Mouse (Mus musculus) forebrain, embryonic 11.5 days (tissue): ENCODE measurements at regions not wholly inside any gene's neighbourhood (a gene's known extent, or its start where the extent isn't known, plus 50 kb on each side); places are given as distances from the start of the nearest gene placed in this dataset.

ENCODE experiments used
- ATAC-seq: fragments of 200-750 bp; cut with Nextera tagmentation; replicated peaks from 2 replicates; pipeline ENCODE4 v1.8.0; 2017; ENCODE audit warnings: moderate TSS enrichment; ENCODE audit not compliant: low FRiP score
- DNase-seq: peaks from one replicate; pipeline ENCODE4 v3.0.0-alpha.2; 2017; ENCODE audit warnings: low spot score
- H3K27ac ChIP-seq: fragments of 300-500 bp; sonication (generic); 2 replicates; pipeline ENCODE4 v1.5.1; 2014; ENCODE audit warnings: low read depth, low read length
- H3K27me3 ChIP-seq: fragments of 300-500 bp; sonication (generic); 2 replicates; pipeline ENCODE4 v1.6.1; 2014; ENCODE audit warnings: mild to moderate bottlenecking, low read length, mixed read lengths; ENCODE audit not compliant: control insufficient read depth, insufficient read depth
- H3K36me3 ChIP-seq: fragments of 300-500 bp; sonication (generic); 2 replicates; pipeline ENCODE4 v1.6.1; 2014; ENCODE audit warnings: mild to moderate bottlenecking, low read length, moderate library complexity, mixed read lengths; ENCODE audit not compliant: control insufficient read depth, insufficient read depth
- H3K4me1 ChIP-seq: fragments of 300-500 bp; sonication (generic); replicated peaks from 2 replicates; pipeline ENCODE4 v1.6.1; 2014; ENCODE audit warnings: low read length, mixed read lengths; ENCODE audit not compliant: control insufficient read depth, insufficient read depth
- H3K4me2 ChIP-seq: fragments of 300-500 bp; sonication (generic); 2 replicates; pipeline ENCODE4 v1.6.1; 2014; ENCODE audit warnings: low read depth, mild to moderate bottlenecking, low read length, moderate library complexity, mixed read lengths; ENCODE audit not compliant: severe bottlenecking
- H3K4me3 ChIP-seq: fragments of 300-500 bp; sonication (generic); 2 replicates; pipeline ENCODE4 v1.5.1; 2014; ENCODE audit warnings: low read depth, low read length
- H3K9ac ChIP-seq: fragments of 300-500 bp; sonication (generic); 2 replicates; pipeline ENCODE4 v1.6.1; 2014; ENCODE audit warnings: low read length
- H3K9me3 ChIP-seq: fragments of 300-500 bp; sonication (generic); 2 replicates; pipeline ENCODE4 v1.6.1; 2016; ENCODE audit warnings: low read length, mixed read lengths; ENCODE audit not compliant: control insufficient read depth
- WGBS: fragments of 180-500 bp; shearing (Covaris S2); extraction: QIAGEN DNeasy Blood & Tissue Kit; methylation state at CpG from one replicate; pipeline ENCODE4 v1.1.7; 2014; 5-methylcytosine and 5-hydroxymethylcytosine counted together

DNA sequence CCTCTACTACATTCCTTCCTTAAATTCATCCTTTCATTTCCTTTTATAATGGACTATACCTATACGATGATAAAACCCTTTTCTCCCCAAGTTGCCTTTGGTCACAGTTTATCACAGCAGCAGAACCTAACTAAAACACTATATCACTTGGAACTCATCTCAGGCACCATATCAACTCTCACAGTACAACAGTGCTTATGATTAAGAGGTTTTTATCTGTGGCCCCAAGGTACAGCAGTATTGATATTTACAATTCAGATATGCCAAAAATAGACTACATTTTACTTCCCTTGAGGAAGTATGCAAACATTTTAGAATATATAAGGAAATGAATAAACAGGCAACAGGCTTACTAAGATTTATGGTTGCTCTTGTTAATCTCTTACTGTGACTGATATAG, 251.4 kb upstream of the Mef2c start:
- no peak for DNase-seq

GRCm38 (mm10) chr13:83266591-83266990, 237.2 kb upstream of the Mef2c start:
- H3K27ac ChIP-seq, result no peak overlapping the region
- H3K4me3 ChIP-seq, result no peak overlapping the region
- no peak overlapping the region for H3K4me2 ChIP-seq
- ATAC-seq (no peak), DNase-seq (no peak)
- H3K9me3 ChIP-seq, result no peaks in the 10 kb centered on the region
- 93% methylated on average over 1 of the region's 1 CpGs for WGBS
- H3K9ac ChIP-seq, result no peak overlapping the region
- H3K4me1 ChIP-seq, result no peaks in the 10 kb centered on the region
- H3K36me3 ChIP-seq, result no peaks in the 10 kb centered on the region
- no peaks in the 10 kb centered on the region for H3K27me3 ChIP-seq

More for the DNA sequence above, 251.4 kb upstream of the Mef2c start:
- Histone ChIP-seq H3K9ac (no peak overlapping the region), H3K4me2 (no peak overlapping the region), H3K27ac (no peak overlapping the region), H3K4me1 (no peaks in the 10 kb centered on the region), H3K36me3 (no peaks in the 10 kb centered on the region), H3K4me3 (no peak overlapping the region), H3K27me3 (no peaks in the 10 kb centered on the region), H3K9me3 (no peaks in the 10 kb centered on the region)
- no peak for ATAC-seq
- WGBS, result 92% methylated on average over 1 of the region's 1 CpGs

DNA sequence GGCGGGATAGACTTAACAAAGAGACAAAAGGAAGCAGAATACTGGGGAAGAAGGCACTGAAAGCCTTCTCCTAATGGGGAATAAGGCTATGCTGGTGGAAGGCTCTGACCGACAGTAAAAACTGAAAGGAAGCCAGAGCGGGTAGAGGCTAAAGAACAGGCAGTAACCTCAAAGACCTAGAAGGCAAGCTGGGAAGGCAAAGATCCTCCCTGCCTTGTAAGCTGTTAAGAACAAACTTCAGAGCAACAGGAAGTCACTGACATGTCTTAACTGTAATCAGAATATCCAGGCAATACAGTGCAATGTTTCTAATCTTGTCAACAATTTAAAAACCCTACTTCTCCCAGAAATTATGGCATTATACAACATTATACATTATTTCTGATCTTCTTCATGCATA, 235.2 kb upstream of the Mef2c start:
- Histone ChIP-seq H3K9me3 (no peaks in the 10 kb centered on the region), H3K36me3 (no peaks in the 10 kb centered on the region), H3K27ac (no peak overlapping the region), H3K27me3 (no peaks in the 10 kb centered on the region), H3K4me3 (no peak overlapping the region), H3K4me2 (no peak overlapping the region), H3K4me1 (no peaks in the 10 kb centered on the region), H3K9ac (no peak overlapping the region)
- WGBS, result 83% methylated on average over 3 of the region's 3 CpGs
- ATAC-seq (no peak), DNase-seq (no peak)

DNA sequence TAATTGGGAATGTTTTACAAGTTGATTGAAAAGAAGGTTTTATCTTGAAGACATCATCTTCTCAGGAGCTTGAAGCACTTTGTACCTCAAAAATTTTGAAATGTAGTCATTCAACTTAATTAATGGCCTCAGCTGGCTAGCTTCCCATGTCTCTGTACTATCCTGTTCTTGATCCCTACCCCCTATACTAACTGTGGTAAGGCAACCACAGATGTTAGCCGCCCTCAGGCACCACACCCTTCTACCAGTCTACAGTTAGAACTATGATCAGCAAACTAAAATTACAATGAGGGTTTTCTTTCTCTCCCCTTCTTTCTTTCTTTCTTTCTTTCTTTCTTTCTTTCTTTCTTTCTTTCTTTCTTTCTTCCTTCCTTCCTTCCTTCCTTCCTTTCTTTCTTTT, 225.1 kb upstream of the Mef2c start:
- no peaks in the 10 kb centered on the region for H3K4me1 ChIP-seq
- H3K4me3 ChIP-seq, result no peak overlapping the region
- no peak overlapping the region for H3K4me2 ChIP-seq
- no peaks in the 10 kb centered on the region for H3K27me3 ChIP-seq
- no peak overlapping the region for H3K27ac ChIP-seq
- WGBS, result 90% methylated on average over 1 of the region's 1 CpGs
- ATAC-seq, result no peak
- no peaks in the 10 kb centered on the region for H3K9me3 ChIP-seq
- H3K9ac ChIP-seq, result no peak overlapping the region
- H3K36me3 ChIP-seq, result no peaks in the 10 kb centered on the region
- DNase-seq, result no peak

DNA sequence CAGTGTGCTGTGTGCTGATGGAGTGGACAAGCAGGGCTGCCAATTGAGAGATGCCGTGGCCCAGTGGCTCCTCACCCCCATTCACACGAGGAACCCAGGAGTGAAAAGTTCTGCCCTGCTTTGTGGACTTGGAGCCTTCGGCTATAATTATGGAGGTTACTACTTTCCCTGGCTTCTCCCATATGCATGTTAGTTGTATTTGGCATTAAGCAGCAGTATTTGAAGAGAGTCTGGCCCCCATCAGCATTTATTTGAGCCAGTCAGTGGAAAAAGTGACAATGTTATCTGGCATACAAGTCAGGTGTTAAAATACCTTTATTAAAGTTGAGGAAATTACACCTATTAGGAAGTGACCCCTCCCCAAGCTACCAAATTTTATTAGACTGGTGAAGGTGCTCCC, 196.1 kb upstream of the Mef2c start:
- no peaks in the 10 kb centered on the region for H3K9me3 ChIP-seq
- ATAC-seq, result no peak
- no peaks in the 10 kb centered on the region for H3K4me1 ChIP-seq
- H3K4me2 ChIP-seq, result no peak overlapping the region
- H3K27me3 ChIP-seq, result no peaks in the 10 kb centered on the region
- no peak overlapping the region for H3K9ac ChIP-seq
- H3K4me3 ChIP-seq, result no peak overlapping the region
- H3K27ac ChIP-seq, result no peak overlapping the region
- 82% methylated on average over 3 of the region's 3 CpGs for WGBS
- H3K36me3 ChIP-seq, result no peaks in the 10 kb centered on the region
- no peak for DNase-seq

DNA sequence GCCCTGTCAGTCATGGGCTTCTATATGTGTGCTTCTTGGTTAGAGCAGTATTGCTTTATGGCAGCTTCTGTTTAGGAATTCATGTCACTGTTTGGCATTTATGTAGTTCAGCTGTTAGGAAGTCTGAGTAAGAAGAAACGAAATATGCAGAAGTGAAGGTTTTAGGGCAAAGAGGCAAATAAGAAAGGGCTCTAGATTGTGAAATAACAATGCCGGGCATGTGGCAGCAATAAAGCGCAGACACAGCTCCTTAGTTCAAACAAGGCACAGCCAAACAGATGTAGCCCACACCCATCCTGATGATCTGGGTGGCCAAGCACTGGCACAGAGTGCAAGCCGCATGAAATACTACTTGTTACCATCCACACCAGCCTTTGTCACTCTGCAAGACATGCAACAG, 175.3 kb upstream of the Mef2c start:
- Histone ChIP-seq H3K4me2 (no peak overlapping the region), H3K36me3 (no peaks in the 10 kb centered on the region), H3K9me3 (no peaks in the 10 kb centered on the region), H3K9ac (no peak overlapping the region), H3K27ac (no peak overlapping the region), H3K27me3 (no peaks in the 10 kb centered on the region), H3K4me1 (no peaks in the 10 kb centered on the region), H3K4me3 (no peak overlapping the region)
- WGBS, result 91% methylated on average over 4 of the region's 4 CpGs
- ATAC-seq (no peak), DNase-seq (no peak)

DNA sequence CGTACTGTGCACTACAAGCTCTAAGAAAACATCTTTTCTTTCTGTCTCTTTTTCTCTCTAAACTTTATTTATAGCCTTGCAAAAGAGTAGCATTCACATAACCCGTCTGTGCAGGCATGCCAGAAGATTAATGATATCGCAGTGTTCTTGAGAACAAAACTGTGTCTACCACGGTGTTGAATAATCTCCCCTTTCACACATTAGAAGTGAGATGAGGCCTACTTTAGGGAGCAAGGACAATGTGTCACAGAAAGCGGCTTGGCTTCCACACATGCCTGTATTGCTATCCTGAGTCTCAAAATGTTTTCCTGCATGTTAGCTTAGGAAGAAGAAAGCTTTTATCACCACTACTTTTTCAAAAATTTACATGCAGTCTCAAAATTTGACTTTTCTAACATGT, 170.1 kb upstream of the Mef2c start:
- Histone ChIP-seq H3K9ac (no peak overlapping the region), H3K4me3 (no peak overlapping the region), H3K4me2 (no peak overlapping the region), H3K4me1 (no peaks in the 10 kb centered on the region), H3K27ac (no peak overlapping the region), H3K9me3 (no peaks in the 10 kb centered on the region), H3K27me3 (no peaks in the 10 kb centered on the region), H3K36me3 (no peaks in the 10 kb centered on the region)
- ATAC-seq (no peak), DNase-seq (no peak)
- WGBS, result 50% methylated on average over 5 of the region's 5 CpGs

DNA sequence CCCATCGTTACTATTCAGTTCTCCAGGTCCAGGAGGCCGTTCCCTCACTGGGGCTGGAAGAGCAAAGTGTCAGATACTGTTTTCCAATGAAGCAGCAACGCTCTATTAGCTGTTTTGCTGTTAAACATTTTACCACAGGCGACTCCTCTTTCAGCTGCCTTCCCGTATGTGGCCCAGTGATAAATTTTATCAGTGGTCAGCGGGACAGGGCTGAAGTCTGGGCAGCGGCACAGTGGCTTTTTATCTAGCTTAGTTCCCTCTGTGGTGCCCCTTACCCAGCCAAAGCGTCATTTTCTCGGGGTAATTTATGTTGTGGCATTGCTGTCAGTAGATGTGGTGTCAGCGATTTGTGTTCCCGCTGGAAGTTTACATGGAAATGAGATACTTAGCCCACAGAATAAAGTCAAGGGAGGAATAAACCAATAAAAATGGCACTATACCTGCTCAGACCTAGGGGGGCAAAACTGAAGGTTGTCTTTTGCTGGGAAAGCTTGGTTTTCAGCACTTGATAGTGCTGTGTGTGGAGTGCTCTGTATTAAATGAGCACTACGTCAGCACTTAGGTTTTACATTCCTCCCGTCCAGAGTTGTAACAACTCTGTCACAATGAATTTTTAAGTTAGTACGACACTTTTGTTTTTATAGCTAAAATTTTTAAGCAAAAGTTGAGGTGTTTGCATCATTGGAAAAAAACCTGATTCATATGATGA, 159.1 kb upstream of the Mef2c start:
- Histone ChIP-seq H3K27ac (no peak overlapping the region), H3K4me1 (no peaks in the 10 kb centered on the region), H3K4me3 (no peak overlapping the region), H3K27me3 (no peaks in the 10 kb centered on the region), H3K4me2 (no peak overlapping the region), H3K36me3 (no peaks in the 10 kb centered on the region), H3K9me3 (no peaks in the 10 kb centered on the region), H3K9ac (no peak overlapping the region)
- no peak for ATAC-seq
- 87% methylated on average over 14 of the region's 14 CpGs for WGBS
- DNase-seq, result no peak

GRCm38 (mm10) chr13:83355341-83355740, 148.5 kb upstream of the Mef2c start:
- H3K36me3 ChIP-seq, result no peaks in the 10 kb centered on the region
- ATAC-seq (no peak), DNase-seq (no peak)
- H3K27me3 ChIP-seq, result no peaks in the 10 kb centered on the region
- H3K4me3 ChIP-seq, result no peak overlapping the region
- WGBS, result 93% methylated on average over 4 of the region's 4 CpGs
- H3K4me1 ChIP-seq, result no peaks in the 10 kb centered on the region
- H3K9ac ChIP-seq, result no peak overlapping the region
- H3K4me2 ChIP-seq, result no peak overlapping the region
- H3K27ac ChIP-seq, result no peak overlapping the region
- H3K9me3 ChIP-seq, result no peaks in the 10 kb centered on the region
